Mouse (Mus musculus): Measurements from ENCODE around the gene Wipi1.

DNA sequence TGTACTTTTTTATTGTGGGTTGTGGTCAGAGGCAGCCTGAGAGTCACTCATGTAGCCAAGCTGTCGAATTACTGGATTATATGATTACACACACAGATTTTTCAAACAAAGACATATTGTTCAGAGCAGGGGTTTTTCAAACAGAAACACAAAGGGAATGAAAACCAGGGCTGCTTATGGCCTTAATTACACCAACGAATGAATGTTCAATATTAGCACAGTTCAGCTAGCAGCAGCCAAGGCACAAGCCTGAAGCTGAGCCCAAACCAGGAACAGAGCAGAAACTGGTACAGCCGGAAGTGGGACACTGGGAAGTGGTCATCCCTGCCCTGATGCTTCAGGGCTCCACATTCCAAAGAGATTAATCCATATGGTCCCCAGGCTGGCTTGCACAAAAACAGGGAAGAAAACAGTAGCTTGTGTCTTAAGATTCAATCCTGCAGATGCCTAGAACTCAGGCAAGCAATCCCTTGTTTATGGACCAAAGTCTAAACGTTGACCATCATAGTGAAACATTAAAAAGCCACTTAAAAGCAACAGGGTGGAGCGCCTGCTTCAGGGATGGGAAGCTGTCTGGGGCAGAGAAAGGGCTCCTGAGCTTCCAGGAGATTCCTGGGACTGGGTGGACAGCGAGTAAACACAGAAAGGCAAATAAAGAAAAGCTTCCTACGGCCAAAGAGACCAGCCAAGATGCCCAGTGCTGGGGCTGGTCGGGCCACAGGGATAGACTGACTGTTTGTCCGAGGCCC lies 1.5 kb downstream of the Wipi1 start:
- TF ChIP-seq POLR2A (IDR thresholded peaks at IDR 0.05; ENCODE audit: low read depth, low read length) (no peak), CTCF (IDR thresholded peaks at IDR 0.05; ENCODE audit: extremely low read depth, insufficient read length, insufficient replicate concordance, low read depth, low read length) (no peak)
